Mouse (Mus musculus) limb, embryonic 13.5 days (tissue): ENCODE measurements at regions not wholly inside any gene's neighbourhood (a gene's known extent, or its start where the extent isn't known, plus 50 kb on each side); places are given as distances from the start of the nearest gene placed in this dataset.
A peak's percentile ranks its signal among the peaks of the same experiment; 100 is the strongest.

ENCODE experiments used
- ATAC-seq: fragments of 200-750 bp; cut with Nextera tagmentation; 2 replicates; pipeline ENCODE4 v1.8.0; 2017; ENCODE audit warnings: low read depth, moderate number of reproducible peaks, moderate TSS enrichment; ENCODE audit not compliant: low FRiP score
- H3K27ac ChIP-seq: fragments of 300-500 bp; sonication (generic); 2 replicates; pipeline ENCODE4 v1.5.1; 2015; ENCODE audit warnings: inconsistent platforms, mild to moderate bottlenecking, moderate library complexity
- H3K27me3 ChIP-seq: fragments of 300-500 bp; sonication (generic); 2 replicates; pipeline ENCODE4 v1.6.1; 2015; ENCODE audit warnings: mild to moderate bottlenecking, inconsistent platforms
- H3K36me3 ChIP-seq: fragments of 300-500 bp; sonication (generic); 2 replicates; pipeline ENCODE4 v1.6.1; 2015; ENCODE audit warnings: inconsistent platforms, mild to moderate bottlenecking, moderate library complexity
- H3K4me1 ChIP-seq: fragments of 300-500 bp; sonication (generic); 2 replicates; pipeline ENCODE4 v1.6.1; 2015; ENCODE audit warnings: inconsistent platforms
- H3K4me2 ChIP-seq: fragments of 300-500 bp; sonication (generic); replicated peaks from 2 replicates; pipeline ENCODE4 v1.6.1; 2015; ENCODE audit warnings: inconsistent platforms, mild to moderate bottlenecking, moderate library complexity
- H3K4me3 ChIP-seq: fragments of 300-500 bp; sonication (generic); 2 replicates; pipeline ENCODE4 v1.5.1; 2015; ENCODE audit warnings: moderate library complexity, mild to moderate bottlenecking, inconsistent platforms
- H3K9ac ChIP-seq: fragments of 300-500 bp; sonication (generic); 2 replicates; pipeline ENCODE4 v1.6.1; 2015; ENCODE audit warnings: mild to moderate bottlenecking, inconsistent platforms
- H3K9me3 ChIP-seq: fragments of 300-500 bp; sonication (generic); 2 replicates; pipeline ENCODE4 v1.6.1; 2016; ENCODE audit warnings: inconsistent platforms
- WGBS: fragments of 180-500 bp; shearing (Covaris S2); methylation state at CpG from one replicate; pipeline ENCODE4 v1.1.7; 2015; 5-methylcytosine and 5-hydroxymethylcytosine counted together

DNA sequence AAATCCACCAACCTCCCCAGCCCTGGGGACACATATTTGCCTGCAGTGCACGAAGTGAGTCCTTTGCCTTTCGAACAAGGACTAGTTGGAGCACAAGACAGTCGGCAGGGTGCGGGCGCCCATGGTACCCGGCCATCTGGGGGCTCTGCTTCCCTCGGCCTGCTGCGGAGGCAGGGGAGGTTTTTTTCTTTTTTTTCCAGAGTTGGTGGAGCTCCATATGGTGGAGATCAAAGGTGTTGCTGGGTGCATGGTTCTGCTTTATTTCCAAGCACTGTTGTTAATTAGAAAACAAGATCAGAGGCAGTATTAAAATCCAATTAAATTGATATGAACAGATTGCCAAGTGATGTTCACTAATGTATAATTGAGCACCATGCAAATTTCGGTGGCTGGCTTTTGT, 225.4 kb downstream of the Bcl11b start:
- Histone ChIP-seq H3K4me1 (no peaks in the 10 kb centered on the region), H3K9me3 (peaks cover 6% of the 10 kb centered on the region; the same call in 1 of the 2 replicates), H3K27me3 (no peaks in the 10 kb centered on the region), H3K9ac (no peak overlapping the region), H3K36me3 (no peaks in the 10 kb centered on the region), H3K4me2 (no peak overlapping the region), H3K4me3 (no peak overlapping the region), H3K27ac (no peak overlapping the region)
- WGBS: 22% methylated on average over 9 of the region's 9 CpGs
- ATAC-seq: no peak

DNA sequence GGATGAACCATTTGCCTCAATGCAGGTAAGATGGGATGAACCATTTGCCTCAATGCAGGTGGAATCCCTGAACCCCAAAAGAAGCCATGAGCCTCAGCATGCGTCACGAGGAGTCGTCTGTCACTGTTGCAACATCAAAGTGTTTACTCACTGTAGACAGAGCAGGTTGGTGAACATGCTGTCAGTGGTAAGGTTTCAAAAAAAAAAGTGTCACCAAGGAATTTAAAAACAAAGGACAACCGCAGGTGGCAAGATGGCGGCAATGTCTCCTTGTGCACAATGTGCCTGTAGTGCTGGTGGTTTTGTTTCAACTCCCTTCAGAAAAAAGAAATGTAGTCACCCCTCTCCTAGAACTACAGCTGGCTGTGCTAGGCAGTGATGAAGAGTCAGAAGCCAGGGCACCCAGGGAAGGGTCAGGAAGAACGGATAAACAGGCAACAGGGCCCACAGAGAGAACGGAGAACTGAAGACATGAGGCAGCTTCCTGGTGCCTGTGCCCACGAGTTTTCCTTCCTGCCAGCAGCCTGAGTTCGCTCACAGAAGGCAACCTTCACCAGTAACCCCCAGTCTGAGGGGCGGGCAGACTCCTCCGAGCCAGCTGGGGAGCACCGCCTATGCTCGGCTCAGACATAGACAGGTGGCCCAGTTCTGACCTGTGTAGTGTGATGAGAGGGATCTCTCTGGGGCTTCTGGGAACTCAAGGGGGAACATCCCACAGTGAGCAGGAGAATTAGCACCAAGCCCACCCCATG, 223.9 kb downstream of the Bcl11b start:
- H3K27me3 ChIP-seq: no peaks in the 10 kb centered on the region
- no peaks in the 10 kb centered on the region for H3K4me1 ChIP-seq
- no peaks in the 10 kb centered on the region for H3K36me3 ChIP-seq
- 82% methylated on average over 13 of the region's 13 CpGs for WGBS
- H3K27ac ChIP-seq: no peak overlapping the region
- peaks cover 6% of the 10 kb centered on the region; the same call in 1 of the 2 replicates for H3K9me3 ChIP-seq
- no peak overlapping the region for H3K9ac ChIP-seq
- no peak overlapping the region for H3K4me3 ChIP-seq
- H3K4me2 ChIP-seq: no peak overlapping the region
- no peak for ATAC-seq

DNA sequence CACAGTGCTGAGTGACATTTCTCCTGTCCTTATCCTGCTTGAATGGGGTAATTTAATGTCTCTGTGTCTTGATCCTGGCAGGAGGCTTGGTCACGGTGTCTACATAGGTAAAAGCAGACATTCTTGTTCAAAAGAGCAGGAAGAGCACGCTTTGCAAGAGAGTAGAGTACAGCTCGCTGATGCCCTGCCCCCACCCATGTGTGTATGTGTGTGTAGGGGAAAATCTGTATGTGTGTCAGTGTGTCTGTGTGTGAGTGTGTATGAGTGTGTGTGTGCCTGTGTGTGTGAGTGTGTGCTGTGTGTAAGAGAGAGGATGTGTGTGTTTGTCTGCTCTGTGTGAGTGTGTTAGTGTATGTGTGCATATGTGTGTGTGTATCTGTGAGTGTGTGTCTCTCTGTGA, 221.3 kb downstream of the Bcl11b start:
- ATAC-seq: no peak

DNA sequence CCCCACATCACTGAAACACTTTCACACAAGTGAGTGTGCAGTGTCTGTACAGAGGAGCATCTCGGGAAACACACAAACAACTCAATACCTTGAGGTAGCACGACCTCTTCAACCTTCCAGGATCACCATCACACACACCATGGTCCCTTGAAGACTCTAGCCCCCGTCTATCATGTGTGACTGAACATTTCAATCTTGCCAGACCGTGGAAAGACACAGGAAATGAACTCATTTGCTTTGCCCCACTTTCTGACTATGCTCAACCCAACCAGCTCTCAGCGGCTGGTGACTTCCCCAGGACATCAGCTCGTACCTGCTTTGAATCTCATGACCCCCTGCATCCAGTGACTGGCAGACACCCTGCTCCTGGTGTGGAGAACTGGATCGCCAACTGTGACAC, 219.6 kb downstream of the Bcl11b start:
- Histone ChIP-seq H3K9me3 (no peaks in the 10 kb centered on the region), H3K4me3 (no peak overlapping the region), H3K27ac (no peak overlapping the region), H3K27me3 (no peaks in the 10 kb centered on the region), H3K36me3 (no peaks in the 10 kb centered on the region), H3K4me2 (no peak overlapping the region), H3K9ac (no peak overlapping the region), H3K4me1 (no peaks in the 10 kb centered on the region)
- WGBS: 80% methylated on average over 7 of the region's 7 CpGs
- ATAC-seq: no peak

More for the DNA sequence above, 221.3 kb downstream of the Bcl11b start:
- WGBS: 73% methylated on average over 3 of the region's 3 CpGs
- no peaks in the 10 kb centered on the region for H3K36me3 ChIP-seq
- no peak overlapping the region for H3K9ac ChIP-seq
- no peak overlapping the region for H3K27ac ChIP-seq
- no peak overlapping the region for H3K4me2 ChIP-seq
- no peak overlapping the region for H3K4me3 ChIP-seq
- H3K9me3 ChIP-seq: no peaks in the 10 kb centered on the region
- no peaks in the 10 kb centered on the region for H3K4me1 ChIP-seq
- H3K27me3 ChIP-seq: no peaks in the 10 kb centered on the region

DNA sequence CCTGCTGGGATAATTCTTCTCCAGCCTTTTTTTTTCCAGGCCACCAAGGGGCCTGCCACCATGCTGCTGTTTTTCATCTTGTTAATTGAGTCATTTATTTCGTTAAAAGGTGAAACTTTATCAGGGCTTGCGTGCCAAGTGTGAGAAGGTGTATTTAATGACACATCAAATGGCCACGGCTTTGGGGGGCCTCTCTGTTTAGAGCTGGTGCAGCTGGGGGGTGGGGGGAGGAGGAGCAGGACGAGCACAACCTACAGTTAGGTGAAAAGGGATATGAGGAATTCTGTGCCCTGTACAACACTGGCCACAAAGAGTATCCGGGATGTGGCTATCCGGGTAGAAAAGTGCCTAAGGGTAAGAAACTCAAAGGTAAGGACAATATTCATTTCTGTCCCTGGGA, 213.6 kb downstream of the Bcl11b start:
- Histone ChIP-seq H3K27ac (no peak overlapping the region), H3K4me2 (no peak overlapping the region), H3K4me3 (no peak overlapping the region), H3K27me3 (no peaks in the 10 kb centered on the region), H3K36me3 (no peaks in the 10 kb centered on the region), H3K9me3 (no peaks in the 10 kb centered on the region), H3K9ac (no peak overlapping the region), H3K4me1 (peaks cover 4% of the 10 kb centered on the region; the same call in 1 of the 2 replicates)
- ATAC-seq: no peak
- WGBS: 39% methylated on average over 6 of the region's 6 CpGs

DNA sequence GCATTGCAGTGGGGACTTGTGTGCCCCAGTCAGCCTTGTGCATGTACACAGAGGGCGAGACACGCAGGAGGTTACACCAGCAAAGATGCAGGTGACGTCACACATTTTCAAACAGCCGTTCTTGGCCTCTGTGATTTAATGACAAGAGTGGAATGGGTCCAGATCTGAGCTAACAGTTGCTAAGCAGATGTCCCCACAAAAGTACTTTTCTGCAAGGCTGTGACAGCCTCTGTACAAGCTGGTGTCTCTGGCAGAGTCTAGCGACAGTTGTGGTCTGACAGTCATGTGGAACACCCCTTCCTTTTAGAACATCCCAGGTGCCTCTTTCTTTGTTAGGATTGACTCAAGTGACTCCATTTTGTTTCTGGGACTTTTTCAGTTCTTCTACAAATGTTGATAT, 203.1 kb downstream of the Bcl11b start:
- H3K9me3 ChIP-seq: no peaks in the 10 kb centered on the region
- peaks cover 17% of the 10 kb centered on the region for H3K4me1 ChIP-seq
- no peaks in the 10 kb centered on the region for H3K27me3 ChIP-seq
- 72% methylated on average over 5 of the region's 5 CpGs for WGBS
- no peak overlapping the region for H3K9ac ChIP-seq
- H3K4me2 ChIP-seq: no peak overlapping the region
- ATAC-seq: no peak
- H3K4me3 ChIP-seq: no peak overlapping the region
- no peak overlapping the region for H3K27ac ChIP-seq
- H3K36me3 ChIP-seq: no peaks in the 10 kb centered on the region

DNA sequence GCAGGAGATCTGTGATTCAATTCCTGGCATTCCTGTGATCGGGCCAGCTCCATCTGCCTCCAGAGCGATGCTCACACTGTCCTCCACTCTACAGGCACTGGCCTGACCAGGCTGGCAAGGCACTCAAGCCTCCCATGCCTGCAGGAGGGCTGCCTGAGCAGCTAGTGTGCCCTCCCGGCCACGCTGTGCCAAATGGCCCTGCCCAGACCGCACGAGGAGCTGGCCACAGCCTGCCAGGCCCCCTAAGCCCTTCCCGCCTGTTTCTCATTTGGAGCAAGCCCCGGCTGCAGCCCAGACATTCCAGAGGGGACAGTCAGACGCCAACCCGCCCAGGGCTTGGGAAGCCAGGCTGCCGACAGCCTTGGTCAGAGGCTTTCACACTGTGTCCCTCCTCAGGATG, 195.8 kb downstream of the Bcl11b start:
- Histone ChIP-seq H3K9me3 (no peaks in the 10 kb centered on the region), H3K36me3 (no peaks in the 10 kb centered on the region), H3K27ac (no peak overlapping the region), H3K9ac (peak overlapping the region; percentile 21; the same call in 1 of the 2 replicates), H3K27me3 (no peaks in the 10 kb centered on the region), H3K4me3 (no peak overlapping the region), H3K4me1 (peaks cover 37% of the 10 kb centered on the region), H3K4me2 (peak overlapping the region; percentile 31)
- 4% methylated on average over 11 of the region's 11 CpGs for WGBS
- ATAC-seq: 0 out of 2 replicates have a peak, but pooled peaks have one; percentile 45

DNA sequence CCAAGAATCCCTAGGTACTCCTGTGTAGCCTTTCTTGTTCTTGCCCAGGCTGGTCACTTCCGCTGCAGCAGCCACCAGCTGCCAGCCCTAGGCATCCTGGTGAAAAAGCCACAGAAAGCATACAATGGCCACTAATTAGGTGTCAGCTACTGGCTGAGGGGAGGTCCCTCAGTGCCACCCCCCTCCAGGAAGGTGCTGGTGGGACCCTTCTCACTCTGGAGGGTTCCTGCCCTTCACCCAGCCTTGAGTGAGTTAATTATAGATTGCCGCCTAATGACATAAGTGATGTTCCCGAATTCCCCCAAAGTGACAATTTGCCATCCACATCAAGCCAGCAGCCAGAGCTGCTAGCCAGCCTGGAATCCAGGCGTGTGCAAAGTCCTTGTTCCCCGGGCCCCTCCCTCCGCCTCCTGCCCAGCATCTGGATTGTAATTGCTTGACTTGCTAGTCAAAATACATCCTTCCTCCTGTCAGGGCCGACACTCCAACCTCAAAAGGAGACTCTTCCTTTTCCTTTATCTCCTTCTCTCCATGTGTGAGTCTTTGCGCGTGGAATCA, 195.2 kb downstream of the Bcl11b start:
- Histone ChIP-seq H3K9ac (no peak overlapping the region), H3K4me2 (peak overlapping the region; percentile 31; the same call in 1 of the 2 replicates), H3K27ac (no peak overlapping the region), H3K4me3 (no peak overlapping the region), H3K27me3 (no peaks in the 10 kb centered on the region), H3K36me3 (no peaks in the 10 kb centered on the region), H3K9me3 (no peaks in the 10 kb centered on the region), H3K4me1 (peaks cover 41% of the 10 kb centered on the region)
- 27% methylated on average over 9 of the region's 9 CpGs for WGBS
- ATAC-seq: no peak

DNA sequence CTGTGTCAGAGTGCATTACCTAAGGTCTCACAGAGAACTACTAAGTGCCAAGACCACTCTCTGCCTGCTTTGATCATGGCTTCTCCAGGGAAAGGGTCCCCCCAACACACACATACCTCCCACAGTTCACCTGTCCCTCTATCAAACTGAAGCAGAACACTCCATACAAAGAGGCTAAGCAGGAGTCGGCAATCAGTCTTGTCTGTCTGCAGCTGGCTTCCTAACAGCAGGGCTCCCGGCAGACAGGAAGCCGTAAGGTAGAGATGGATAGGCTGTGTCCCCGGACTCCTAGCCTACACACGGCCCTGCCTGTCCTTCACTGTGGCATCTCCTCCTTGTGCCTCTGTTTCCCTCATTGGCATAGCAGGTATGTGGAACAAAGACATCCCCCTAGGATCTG, 192.2 kb downstream of the Bcl11b start:
- 12% methylated on average over 5 of the region's 5 CpGs for WGBS
- Histone ChIP-seq H3K27ac (no peak overlapping the region), H3K4me3 (no peak overlapping the region), H3K4me1 (peaks cover 41% of the 10 kb centered on the region), H3K27me3 (no peaks in the 10 kb centered on the region), H3K36me3 (no peaks in the 10 kb centered on the region), H3K9me3 (no peaks in the 10 kb centered on the region), H3K9ac (no peak overlapping the region), H3K4me2 (no peak overlapping the region)
- ATAC-seq: no peak

DNA sequence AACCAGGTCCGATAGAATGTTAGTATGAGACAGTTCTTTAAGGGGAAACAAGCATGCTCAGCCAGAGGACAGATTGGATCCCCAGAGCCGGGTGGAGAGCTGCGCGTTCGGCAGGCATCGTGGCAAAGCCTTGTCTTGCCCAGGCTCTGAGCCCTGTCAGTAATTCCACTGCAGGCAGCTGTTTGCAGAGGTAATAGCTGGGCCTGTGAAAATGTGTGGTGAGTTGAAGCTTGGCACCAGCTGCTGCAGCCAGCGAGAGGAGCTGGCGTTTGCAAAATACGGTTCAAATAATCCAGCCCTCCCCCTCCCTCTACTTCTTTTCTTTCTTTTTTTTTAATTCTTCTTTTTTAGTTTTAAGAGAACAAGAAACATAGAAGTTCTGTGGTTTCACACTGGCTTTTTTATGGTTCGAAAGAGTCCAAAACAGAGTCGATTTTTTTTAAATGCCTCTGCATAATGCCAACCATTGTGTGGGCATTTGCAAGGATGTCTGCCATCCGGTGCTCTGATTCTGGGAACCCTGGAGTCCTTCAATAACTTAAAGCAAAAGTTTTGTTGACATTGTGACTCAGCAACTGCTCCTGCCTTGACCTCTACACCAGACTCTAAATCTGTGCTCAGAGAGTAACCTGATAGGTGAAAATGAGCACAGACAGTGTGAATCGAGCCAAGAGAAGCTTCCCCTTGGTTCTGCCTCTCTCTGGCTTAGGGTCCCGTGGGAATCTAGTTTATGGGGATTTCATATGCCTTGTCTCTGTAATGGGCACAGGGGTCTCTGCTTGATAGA, 190.7 kb downstream of the Bcl11b start:
- no peak overlapping the region for H3K4me2 ChIP-seq
- no peaks in the 10 kb centered on the region for H3K9me3 ChIP-seq
- 52% methylated on average over 14 of the region's 14 CpGs for WGBS
- H3K4me1 ChIP-seq: peaks cover 31% of the 10 kb centered on the region
- no peaks in the 10 kb centered on the region for H3K36me3 ChIP-seq
- peak overlapping the region; percentile 23; the same call in 1 of the 2 replicates for H3K27ac ChIP-seq
- H3K4me3 ChIP-seq: no peak overlapping the region
- no peak overlapping the region for H3K9ac ChIP-seq
- peak; percentile 65; the same call in 1 of the 2 replicates for ATAC-seq
- H3K27me3 ChIP-seq: no peaks in the 10 kb centered on the region

DNA sequence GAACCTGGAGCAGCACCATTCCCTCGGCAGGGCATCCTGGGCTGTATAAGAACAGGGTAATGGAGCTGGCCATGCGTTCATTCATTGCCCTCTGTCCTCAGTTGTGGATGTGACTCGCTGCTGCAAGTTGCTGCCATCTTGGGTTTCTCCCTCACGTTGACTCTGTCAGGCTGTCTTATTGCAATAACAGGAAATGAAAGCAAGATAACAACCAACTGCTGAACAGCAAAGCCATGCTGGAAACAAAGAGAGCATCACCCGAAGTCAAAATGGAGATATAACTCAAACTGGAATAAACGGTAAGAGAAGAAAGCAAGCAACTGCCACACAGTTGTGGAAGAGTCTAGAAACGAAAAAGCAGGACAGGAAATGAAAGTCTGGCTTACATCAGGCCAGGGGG, 188.5 kb downstream of the Bcl11b start:
- H3K4me2 ChIP-seq: no peak overlapping the region
- no peaks in the 10 kb centered on the region for H3K9me3 ChIP-seq
- no peaks in the 10 kb centered on the region for H3K27me3 ChIP-seq
- ATAC-seq: no peak
- no peak overlapping the region for H3K27ac ChIP-seq
- no peaks in the 10 kb centered on the region for H3K36me3 ChIP-seq
- 85% methylated on average over 7 of the region's 7 CpGs for WGBS
- H3K9ac ChIP-seq: no peak overlapping the region
- peaks cover 22% of the 10 kb centered on the region for H3K4me1 ChIP-seq
- H3K4me3 ChIP-seq: no peak overlapping the region

DNA sequence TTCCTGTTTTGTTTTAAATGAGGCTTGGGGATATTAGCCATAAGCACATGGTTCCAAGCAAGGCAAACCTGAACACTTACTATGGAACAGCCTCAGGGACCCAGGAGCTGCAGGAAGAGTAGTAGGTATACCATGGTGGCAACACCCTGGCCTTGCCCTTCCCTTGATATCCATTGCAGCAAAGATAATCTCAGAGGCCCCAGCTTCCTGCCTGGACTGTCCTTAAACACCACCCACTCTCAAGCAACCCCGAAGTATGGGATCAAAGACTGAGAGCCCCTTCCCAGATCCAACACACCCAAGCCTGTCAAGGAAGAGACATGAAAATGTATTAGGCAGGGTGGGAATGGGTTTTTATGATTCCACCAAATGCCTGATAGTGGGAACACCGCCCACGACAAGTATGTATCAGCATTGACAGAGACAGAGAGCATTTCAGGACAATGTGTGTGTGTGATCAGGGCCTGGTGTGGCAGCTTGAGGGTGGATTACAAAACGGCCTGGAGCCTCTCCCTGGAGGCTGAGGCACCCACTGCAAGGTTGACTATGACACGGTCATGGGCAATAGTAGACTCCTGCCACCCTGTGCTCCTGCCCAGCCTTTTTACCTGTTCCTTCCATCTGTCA, 179.5 kb downstream of the Bcl11b start:
- H3K27me3 ChIP-seq: no peaks in the 10 kb centered on the region
- H3K4me3 ChIP-seq: no peak overlapping the region
- no peak overlapping the region for H3K4me2 ChIP-seq
- no peaks in the 10 kb centered on the region for H3K4me1 ChIP-seq
- no peaks in the 10 kb centered on the region for H3K9me3 ChIP-seq
- 85% methylated on average over 5 of the region's 5 CpGs for WGBS
- no peaks in the 10 kb centered on the region for H3K36me3 ChIP-seq
- no peak overlapping the region for H3K9ac ChIP-seq
- H3K27ac ChIP-seq: no peak overlapping the region
- ATAC-seq: no peak
